Mouse (Mus musculus): ENCODE data around the gene Acoxl.

GRCm38 (mm10) chr2:127908881-127909280 lies 70.2 kb downstream of the Acoxl start:
- TF ChIP-seq CTCF (IDR thresholded peaks at IDR 0.05; ENCODE audit: extremely low read depth, insufficient read depth, insufficient read length, insufficient replicate concordance) (no peak), POLR2A (IDR thresholded peaks at IDR 0.05; ENCODE audit: low read depth, low read length) (no peak)
